Mouse (Mus musculus): Measurements from ENCODE around the gene Mecp2.

GRCm38 (mm10) chrX:74105916-74106315, 29.2 kb downstream of the Mecp2 start:
- TF ChIP-seq POLR2A (IDR thresholded peaks at IDR 0.05; ENCODE audit: insufficient read length, low read depth) (no peak), MAX (IDR thresholded peaks at IDR 0.05; ENCODE audit: low read depth) (no peak), MYOD1 (IDR thresholded peaks at IDR 0.05; ENCODE audit: control insufficient read depth in 1 of 3, insufficient read length in 2 of 3, low read depth in 2 of 3) (no peak), USF1 (IDR thresholded peaks at IDR 0.05; ENCODE audit: low read depth) (no peak)

Measured in myocyte (in vitro differentiated cells).